Mouse (Mus musculus): ENCODE data around the gene Dusp11.
"Not testable (repeated sequence)": the region's sequence is repeated elsewhere in the genome, so short reads cannot be mapped to it uniquely, and the experiment has no call there.

DNA sequence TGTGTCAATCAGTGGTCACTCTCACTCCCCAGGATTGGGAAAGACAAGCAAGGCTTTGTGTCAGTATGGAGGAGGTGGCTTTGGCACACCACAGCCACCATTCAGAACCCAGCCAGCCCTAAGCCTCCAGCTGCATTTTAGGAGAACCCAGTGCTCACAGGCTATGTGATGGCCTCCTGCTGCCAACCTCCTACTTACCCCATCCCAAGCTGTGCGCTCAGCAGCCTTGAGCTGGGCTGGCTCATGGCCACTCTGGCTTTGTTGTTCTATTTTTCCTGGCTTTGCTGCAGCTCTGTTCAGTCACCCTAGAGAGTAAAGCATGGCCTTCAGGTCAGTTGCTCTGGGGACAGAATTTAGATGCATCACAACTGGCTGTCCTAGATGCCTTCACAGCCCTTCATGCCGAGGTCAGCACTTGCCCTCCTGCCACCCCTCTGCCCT lies 54.5 kb downstream of the Dusp11 start:
- not testable (repeated sequence) for TF ChIP-seq CTCF (IDR thresholded peaks at IDR 0.05; ENCODE audit: low read depth, low read length); POLR2A (IDR thresholded peaks at IDR 0.05; ENCODE audit: insufficient read depth, low read length); EP300 (IDR thresholded peaks at IDR 0.05; ENCODE audit: insufficient read depth, low read depth, low read length)

Data from ES-Bruce4 (cell line).